Mouse (Mus musculus) kidney, embryonic 15.5 days (tissue): ENCODE measurements at regions not wholly inside any gene's neighbourhood (a gene's known extent, or its start where the extent isn't known, plus 50 kb on each side); places are given as distances from the start of the nearest gene placed in this dataset.
"Not testable (repeated sequence)": the region's sequence is repeated elsewhere in the genome, so short reads cannot be mapped to it uniquely, and the experiment has no call there.

Experiments used
- ATAC-seq: fragments of 200-750 bp; cut with Nextera tagmentation; replicated peaks from 2 replicates; pipeline ENCODE4 v1.8.0; 2017; ENCODE audit warnings: moderate TSS enrichment; ENCODE audit not compliant: low FRiP score
- H3K27ac ChIP-seq: fragments of 300-500 bp; sonication (generic); 2 replicates; pipeline ENCODE4 v1.5.1; 2015; ENCODE audit warnings: mild to moderate bottlenecking, inconsistent platforms
- H3K27me3 ChIP-seq: fragments of 300-500 bp; sonication (generic); 2 replicates; pipeline ENCODE4 v1.6.1; 2015; ENCODE audit warnings: inconsistent platforms
- H3K36me3 ChIP-seq: fragments of 300-500 bp; sonication (generic); 2 replicates; pipeline ENCODE4 v1.6.1; 2015; ENCODE audit warnings: inconsistent platforms
- H3K4me1 ChIP-seq: fragments of 300-500 bp; sonication (generic); 2 replicates; pipeline ENCODE4 v1.6.1; 2015; ENCODE audit warnings: inconsistent platforms
- H3K4me2 ChIP-seq: fragments of 300-500 bp; sonication (generic); 2 replicates; pipeline ENCODE4 v1.6.1; 2015; ENCODE audit warnings: moderate library complexity, mild to moderate bottlenecking, inconsistent platforms
- H3K4me3 ChIP-seq: fragments of 300-500 bp; sonication (generic); replicated peaks from 2 replicates; pipeline ENCODE4 v1.5.1; 2015; ENCODE audit warnings: mild to moderate bottlenecking, inconsistent platforms
- H3K9ac ChIP-seq: fragments of 300-500 bp; sonication (generic); 2 replicates; pipeline ENCODE4 v1.6.1; 2015; ENCODE audit warnings: mild to moderate bottlenecking, inconsistent platforms
- H3K9me3 ChIP-seq: fragments of 300-500 bp; sonication (generic); replicated peaks from 2 replicates; pipeline ENCODE4 v1.6.1; 2016; ENCODE audit warnings: inconsistent platforms
- WGBS: fragments of 180-500 bp; shearing (Covaris S2); methylation state at CpG from one replicate; pipeline ENCODE4 v1.1.7; 2015; ENCODE audit warnings: mixed read lengths; 5-methylcytosine and 5-hydroxymethylcytosine counted together

- no peak overlapping the region for H3K4me3 ChIP-seq
- no peak overlapping the region for H3K9ac ChIP-seq
- no peak overlapping the region for H3K4me2 ChIP-seq
- H3K27me3 ChIP-seq, result no peaks in the 10 kb centered on the region
- H3K9me3 ChIP-seq, result no peaks in the 10 kb centered on the region
- 0 out of 2 replicates have a peak overlapping the region, but pooled peaks have one; percentile 45 for H3K27ac ChIP-seq
- ATAC-seq, result no peak
- H3K36me3 ChIP-seq, result no peaks in the 10 kb centered on the region
- H3K4me1 ChIP-seq, result 0 out of 2 replicates have a peak, but pooled peaks cover 3% of the 10 kb centered on the region
- WGBS, result 72% methylated on average over 2 of the region's 2 CpGs
Observed at GRCm38 (mm10) chr13:81020811-81021210, 137.6 kb downstream of the Arrdc3 start.

DNA sequence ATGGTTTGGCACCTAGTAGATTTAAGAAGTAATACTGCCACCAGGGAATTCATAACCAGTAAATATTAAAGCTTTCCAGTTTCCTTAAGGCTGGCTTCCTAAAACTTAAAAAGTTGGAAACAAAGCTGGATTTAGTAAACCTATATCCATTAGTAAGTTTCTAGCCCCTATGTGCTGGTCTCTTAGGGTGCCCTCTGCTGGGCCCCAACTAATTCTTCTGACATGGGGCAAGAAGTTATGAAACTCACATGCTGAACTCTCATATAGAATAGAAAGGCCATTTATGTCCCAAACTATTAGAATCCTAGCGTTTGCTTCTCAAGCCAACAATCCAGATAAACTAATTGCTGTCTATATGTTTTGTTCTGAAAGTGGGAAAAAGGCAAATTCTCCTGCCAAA, 139.2 kb downstream of the Arrdc3 start:
- no peak for ATAC-seq
- no peak overlapping the region for H3K9ac ChIP-seq
- 81% methylated on average over 1 of the region's 1 CpGs for WGBS
- no peak overlapping the region for H3K27ac ChIP-seq
- no peak overlapping the region for H3K4me2 ChIP-seq
- H3K4me1 ChIP-seq, result 0 out of 2 replicates have a peak, but pooled peaks cover 3% of the 10 kb centered on the region
- H3K27me3 ChIP-seq, result no peaks in the 10 kb centered on the region
- no peaks in the 10 kb centered on the region for H3K36me3 ChIP-seq
- H3K4me3 ChIP-seq, result no peak overlapping the region
- no peaks in the 10 kb centered on the region for H3K9me3 ChIP-seq

GRCm38 (mm10) chr13:81025241-81025760, 142.1 kb downstream of the Arrdc3 start:
- H3K4me3 ChIP-seq, H3K9me3 ChIP-seq, H3K36me3 ChIP-seq, ATAC-seq, H3K27me3 ChIP-seq, H3K4me2 ChIP-seq, H3K27ac ChIP-seq, H3K9ac ChIP-seq, H3K4me1 ChIP-seq: not testable (repeated sequence)
- 95% methylated on average over 14 of the region's 14 CpGs for WGBS

- no peak for ATAC-seq
- 90% methylated on average over 1 of the region's 1 CpGs for WGBS
- Histone ChIP-seq H3K27me3 (no peaks in the 10 kb centered on the region), H3K27ac (no peak overlapping the region), H3K9me3 (no peaks in the 10 kb centered on the region), H3K4me2 (no peak overlapping the region), H3K4me1 (no peaks in the 10 kb centered on the region), H3K9ac (no peak overlapping the region), H3K4me3 (no peak overlapping the region), H3K36me3 (no peaks in the 10 kb centered on the region)
Observed at GRCm38 (mm10) chr13:81037316-81037715, 154.1 kb downstream of the Arrdc3 start.

DNA sequence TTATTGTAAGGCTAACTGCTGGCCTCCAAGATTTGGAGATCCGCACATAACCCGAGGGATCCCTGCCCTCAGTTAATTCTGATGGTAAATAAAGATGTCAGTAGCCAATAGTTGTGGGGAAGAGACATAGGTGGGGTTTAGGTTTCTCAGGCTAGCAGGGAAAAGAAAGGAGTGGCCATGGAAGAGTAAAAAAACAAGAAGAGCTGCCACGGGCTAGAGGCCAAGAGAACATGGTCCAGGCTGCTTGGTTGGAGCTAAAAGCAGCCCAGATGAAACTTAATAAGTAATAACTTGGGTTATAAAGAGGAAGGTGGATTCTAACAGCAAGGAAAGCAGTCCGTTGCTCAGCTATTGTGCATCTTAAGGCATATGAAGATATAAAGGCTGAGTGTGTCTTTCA, 155.6 kb downstream of the Arrdc3 start:
- Histone ChIP-seq H3K36me3 (no peaks in the 10 kb centered on the region), H3K27me3 (no peaks in the 10 kb centered on the region), H3K4me3 (no peak overlapping the region), H3K27ac (no peak overlapping the region), H3K9me3 (no peaks in the 10 kb centered on the region), H3K4me2 (no peak overlapping the region), H3K4me1 (no peaks in the 10 kb centered on the region), H3K9ac (no peak overlapping the region)
- 87% methylated on average over 4 of the region's 4 CpGs for WGBS
- no peak for ATAC-seq

DNA sequence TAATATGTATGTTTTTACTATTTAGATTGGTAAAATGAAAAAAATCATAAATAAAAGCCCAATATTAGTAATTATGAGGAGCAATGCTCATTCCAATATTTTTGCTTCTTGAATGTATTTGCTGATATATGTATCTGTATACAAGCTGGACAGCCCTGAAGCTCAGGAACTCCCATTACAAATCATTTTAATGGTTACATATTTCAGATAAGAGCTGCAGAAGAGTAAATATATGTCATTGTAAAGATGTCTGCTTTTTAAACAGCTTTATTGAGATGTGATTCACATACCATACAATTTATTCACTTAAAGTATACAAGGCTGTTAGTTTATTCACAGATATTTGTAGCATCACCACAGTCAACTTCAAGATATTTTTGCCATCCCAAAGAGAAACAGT, 157.3 kb downstream of the Arrdc3 start:
- no peak overlapping the region for H3K4me2 ChIP-seq
- no peaks in the 10 kb centered on the region for H3K4me1 ChIP-seq
- ATAC-seq, result 0 out of 2 replicates have a peak, but pooled peaks have one; percentile 56
- no peaks in the 10 kb centered on the region for H3K27me3 ChIP-seq
- no peaks in the 10 kb centered on the region for H3K36me3 ChIP-seq
- H3K9ac ChIP-seq, result no peak overlapping the region
- no peaks in the 10 kb centered on the region for H3K9me3 ChIP-seq
- H3K27ac ChIP-seq, result no peak overlapping the region
- no peak overlapping the region for H3K4me3 ChIP-seq

DNA sequence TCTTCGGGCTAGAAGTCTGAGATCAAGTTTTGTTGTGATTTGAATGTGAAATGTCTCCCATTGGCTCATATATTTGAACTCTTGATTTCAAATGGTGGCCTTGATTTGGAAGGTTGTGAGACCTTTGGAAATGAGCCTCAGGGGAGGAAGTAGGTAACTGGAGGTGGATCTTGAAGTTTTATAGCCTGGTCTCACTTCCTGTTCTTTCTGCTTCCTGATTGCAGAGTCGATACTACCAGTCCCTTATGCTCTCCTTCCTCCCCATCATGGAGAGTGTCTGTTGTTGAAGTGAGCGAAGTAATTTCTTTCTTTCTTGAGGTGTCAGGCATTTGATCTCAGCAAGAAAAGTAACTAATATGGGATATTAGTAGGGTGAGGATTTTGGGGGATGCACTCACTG, 158.5 kb downstream of the Arrdc3 start:
- Histone ChIP-seq H3K27ac (no peak overlapping the region), H3K9ac (no peak overlapping the region), H3K36me3 (no peaks in the 10 kb centered on the region), H3K4me2 (no peak overlapping the region), H3K4me1 (no peaks in the 10 kb centered on the region), H3K27me3 (no peaks in the 10 kb centered on the region), H3K9me3 (no peaks in the 10 kb centered on the region), H3K4me3 (no peak overlapping the region)
- WGBS, result 64% methylated on average over 3 of the region's 3 CpGs
- no peak for ATAC-seq
